Comparison of ENCODE assay signal across 19 mouse cellular contexts in the genomic region with DNA sequence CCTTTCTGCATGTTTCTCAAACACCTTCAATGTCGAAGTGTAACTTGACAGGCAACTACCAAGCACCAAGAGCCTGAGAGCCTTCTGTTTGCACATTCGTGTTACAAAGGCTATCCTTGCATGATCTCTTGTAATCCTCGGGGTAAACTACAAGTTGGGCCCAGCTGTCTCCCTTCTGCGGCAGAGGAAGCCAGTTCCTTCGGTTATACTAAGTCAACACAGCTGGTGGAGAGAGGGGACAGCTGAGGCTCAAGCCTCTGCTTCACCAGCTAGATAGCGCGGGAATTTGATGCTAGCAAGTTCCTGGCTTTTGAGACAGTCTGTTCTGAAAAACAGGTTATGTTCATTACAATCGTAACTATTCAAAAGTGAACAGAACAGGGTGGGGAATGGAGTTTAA. TPM values are rescaled to one million over a fixed set of nuclear protein-coding genes. Genes with fewer than 3 reads are reported as not detected.
DNase-seq lines count a peak whose midpoint lies in the region; ATAC-seq and TF ChIP-seq lines count a peak whose summit lies in the region.
"Had no signal": no experiment of that assay in that cellular context is flagged by ENCODE, and none has a peak within 500 bp of the region (broad histone marks: within the 10 kb centered on the region; RNA-seq: fewer than 3 reads in every experiment).

No protein-coding gene starts in this region.

- 0 out of 2 replicates have a peak, but pooled peaks cover 4% of the 10 kb centered on the region for H3K27me3 ChIP-seq in limb, embryonic 13.5 days
- H3K27me3 ChIP-seq in limb, embryonic 10.5 days (ENCODE audit: low read depth, poor library complexity, severe bottlenecking), result peaks cover 14% of the 10 kb centered on the region; the same call in 1 of the 2 replicates
- no peaks in the 10 kb centered on the region for H3K27me3 ChIP-seq in thymus, adult 2 months (ENCODE audit: control insufficient read depth, insufficient read depth, low read length)
- H3K27me3 ChIP-seq in stomach, embryonic 16.5 days (ENCODE audit: control insufficient read depth, insufficient read depth, low read length), result no peaks in the 10 kb centered on the region
- H3K27me3 ChIP-seq: CH12.LX; liver, embryonic 15.5 days had no signal

- no peaks in the 10 kb centered on the region for H3K9me3 ChIP-seq in limb, embryonic 13.5 days
- no peaks in the 10 kb centered on the region for H3K9me3 ChIP-seq in limb, embryonic 10.5 days (replicated peaks)
- H3K9me3 ChIP-seq in stomach, embryonic 16.5 days (replicated peaks; ENCODE audit: control insufficient read depth, low read length), result no peaks in the 10 kb centered on the region
- H3K9me3 ChIP-seq: embryonic facial prominence, embryonic 13.5 days; liver, embryonic 15.5 days had no signal

- DNase-seq in embryo, embryonic 10 days (ENCODE audit: low spot score), result peak; percentile 49
- DNase-seq in embryo, embryonic 9.5 days (ENCODE audit: extremely low spot score), result no peak
- DNase-seq in limb, embryonic 10.5 days (ENCODE audit: low spot score), result no peak
- DNase-seq in thymus, postnatal 14 days, result peak; percentile 31
- DNase-seq in thymus, adult 2 months, result no peak
- DNase-seq in yolk sac, embryonic 10.5 days (ENCODE audit: low spot score), result no peak
- DNase-seq: adrenal gland, postnatal 14 days; cerebellum, adult 9-10 months; gastrocnemius, postnatal 25 days; layer of hippocampus, postnatal 36 days; thymus, postnatal 25 days had no signal

- H3K9ac ChIP-seq in limb, embryonic 13.5 days, result no peak overlapping the region
- H3K9ac ChIP-seq in stomach, embryonic 16.5 days (ENCODE audit: low read length), result no peak overlapping the region
- H3K9ac ChIP-seq: embryonic facial prominence, embryonic 13.5 days; liver, embryonic 15.5 days had no signal

- TF ChIP-seq POLR2A in thymus, adult 2 months (IDR thresholded peaks at IDR 0.05; ENCODE audit: control insufficient read depth, extremely low read depth, insufficient read depth, low read length, poor library complexity), result no peak

- H3K4me1 ChIP-seq in limb, embryonic 13.5 days, result peaks cover 4% of the 10 kb centered on the region; the same call in 1 of the 2 replicates
- H3K4me1 ChIP-seq in limb, embryonic 10.5 days, result no peaks in the 10 kb centered on the region
- no peaks in the 10 kb centered on the region for H3K4me1 ChIP-seq in thymus, adult 2 months (replicated peaks; ENCODE audit: control insufficient read depth, insufficient read depth, low read length)
- peaks cover 18% of the 10 kb centered on the region for H3K4me1 ChIP-seq in stomach, embryonic 16.5 days (ENCODE audit: control insufficient read depth, insufficient read depth, low read length)

- H3K36me3 ChIP-seq in limb, embryonic 13.5 days, result no peaks in the 10 kb centered on the region
- H3K36me3 ChIP-seq in limb, embryonic 10.5 days, result no peaks in the 10 kb centered on the region
- no peaks in the 10 kb centered on the region for H3K36me3 ChIP-seq in thymus, adult 2 months (ENCODE audit: control insufficient read depth, insufficient read depth, low read length)
- no peaks in the 10 kb centered on the region for H3K36me3 ChIP-seq in stomach, embryonic 16.5 days (ENCODE audit: control insufficient read depth, insufficient read depth, low read length)
- H3K36me3 ChIP-seq: embryonic facial prominence, embryonic 13.5 days; liver, embryonic 15.5 days had no signal

- H3K4me3 ChIP-seq in limb, embryonic 13.5 days, result no peak overlapping the region
- no peak overlapping the region for H3K4me3 ChIP-seq in limb, embryonic 10.5 days
- H3K4me3 ChIP-seq in thymus, adult 2 months (ENCODE audit: control insufficient read depth, insufficient read depth, low read length), result no peak overlapping the region
- no peak overlapping the region for H3K4me3 ChIP-seq in stomach, embryonic 16.5 days (replicated peaks; ENCODE audit: low read length)
- H3K4me3 ChIP-seq: embryonic facial prominence, embryonic 13.5 days; liver, embryonic 15.5 days had no signal

- WGBS in limb, embryonic 13.5 days, result 55% methylated on average over 8 of the region's 8 CpGs
- 52% methylated on average over 8 of the region's 8 CpGs for WGBS in limb, embryonic 10.5 days
- WGBS in thymus, adult 2 months, result 51% methylated on average over 8 of the region's 8 CpGs
- WGBS in stomach, embryonic 16.5 days, result 19% methylated on average over 8 of the region's 8 CpGs

- no peak for TF ChIP-seq CTCF in thymus, adult 2 months (IDR thresholded peaks at IDR 0.05; ENCODE audit: borderline replicate concordance, control insufficient read depth, extremely low read depth, insufficient read depth, low read length, poor library complexity)

- no peak overlapping the region for H3K4me2 ChIP-seq in limb, embryonic 13.5 days (replicated peaks)
- peak overlapping the region; percentile 4; the same call in 1 of the 2 replicates for H3K4me2 ChIP-seq in stomach, embryonic 16.5 days (ENCODE audit: low read depth, low read length)
- H3K4me2 ChIP-seq: embryonic facial prominence, embryonic 13.5 days; heart, embryonic 11.5 days; liver, embryonic 15.5 days had no signal

- H3K27ac ChIP-seq in limb, embryonic 13.5 days, result no peak overlapping the region
- no peak overlapping the region for H3K27ac ChIP-seq in limb, embryonic 10.5 days
- H3K27ac ChIP-seq in thymus, adult 2 months (ENCODE audit: control insufficient read depth, insufficient read depth, low read length), result no peak overlapping the region
- H3K27ac ChIP-seq in stomach, embryonic 16.5 days (ENCODE audit: low read length), result peak overlapping the region; percentile 33; the same call in 1 of the 2 replicates
- H3K27ac ChIP-seq: embryonic facial prominence, embryonic 13.5 days; liver, embryonic 15.5 days had no signal

- ATAC-seq in limb, embryonic 13.5 days (ENCODE audit: low FRiP score, low read depth), result peak; percentile 51; the same call in 1 of the 2 replicates
- ATAC-seq in stomach, embryonic 16.5 days (ENCODE audit: insufficient read depth, low FRiP score), result no peak; the same call in 1 of the 2 replicates
- ATAC-seq: inflammation-experienced regulatory T-cells, adult 6 months had no signal

RNA-seq across cellular contexts. Expression of a gene that starts 5.3 kb away (rescaled TPM):
- polyA plus RNA-seq in limb, embryonic 13.5 days (2015; fragmentation: Nextera tagmentation; extraction: Ambion mirVana), result 76.5 and 80.2 TPM in 2 replicates
- polyA plus RNA-seq in limb, embryonic 10.5 days (2016; fragmentation: Nextera tagmentation; extraction: Ambion mirVana), result 55.1 and 64.8 TPM in 2 replicates
- polyA plus RNA-seq in thymus, adult 2 months (2012; rRNA removed), result 50.7 and 51.6 TPM in 2 replicates
- 56.8 and 58.4 TPM in 2 replicates for polyA plus RNA-seq in stomach, embryonic 16.5 days (2015; fragmentation: Nextera tagmentation; extraction: Ambion mirVana)

RNA-seq across cellular contexts. Expression of a gene that starts 22.8 kb away (rescaled TPM):
- polyA plus RNA-seq in limb, embryonic 13.5 days (2015; fragmentation: Nextera tagmentation; extraction: Ambion mirVana), result 0.25 and 0.37 TPM in 2 replicates
- 0.68 and 1.5 TPM in 2 replicates for polyA plus RNA-seq in limb, embryonic 10.5 days (2016; fragmentation: Nextera tagmentation; extraction: Ambion mirVana)
- polyA plus RNA-seq in thymus, adult 2 months (2012; rRNA removed), result 6.9 TPM in 2 replicates
- polyA plus RNA-seq in stomach, embryonic 16.5 days (2015; fragmentation: Nextera tagmentation; extraction: Ambion mirVana), result 0.39 and 0.41 TPM in 2 replicates
- polyA plus RNA-seq: inflammation-experienced regulatory T-cells, adult 6 months had no signal

RNA-seq across cellular contexts. Expression of a gene that starts 31.6 kb away (rescaled TPM):
- polyA plus RNA-seq in limb, embryonic 13.5 days (2015; fragmentation: Nextera tagmentation; extraction: Ambion mirVana), result 0.18 and 0.27 TPM in 2 replicates
- 0.11 TPM in 1 of 2 replicates, not detected in the other for polyA plus RNA-seq in limb, embryonic 10.5 days (2016; fragmentation: Nextera tagmentation; extraction: Ambion mirVana)
- 0.59 and 1.1 TPM in 2 replicates for polyA plus RNA-seq in thymus, adult 2 months (2012; rRNA removed)
- polyA plus RNA-seq in stomach, embryonic 16.5 days (2015; fragmentation: Nextera tagmentation; extraction: Ambion mirVana), result 0.26 and 0.45 TPM in 2 replicates
- polyA plus RNA-seq: forebrain, embryonic 11.5 days; inflammation-experienced regulatory T-cells, adult 6 months; liver, embryonic 15.5 days had no signal

RNA-seq across cellular contexts. Expression of a gene that starts 38.3 kb away (rescaled TPM):
- 109 and 110 TPM in 2 replicates for polyA plus RNA-seq in limb, embryonic 13.5 days (2015; fragmentation: Nextera tagmentation; extraction: Ambion mirVana)
- 121 and 123 TPM in 2 replicates for polyA plus RNA-seq in limb, embryonic 10.5 days (2016; fragmentation: Nextera tagmentation; extraction: Ambion mirVana)
- 69.1 and 72.0 TPM in 2 replicates for polyA plus RNA-seq in thymus, adult 2 months (2012; rRNA removed)
- 85.5 and 89.4 TPM in 2 replicates for polyA plus RNA-seq in stomach, embryonic 16.5 days (2015; fragmentation: Nextera tagmentation; extraction: Ambion mirVana)

Comparison
In these comparisons a context has a peak if more than half of its experiments do, and no peak if none do; other contexts are left out.
1. DNase-seq: peak in embryo, embryonic 10 days (single experiment) and thymus, postnatal 14 days (single experiment); none in embryo, embryonic 9.5 days (single experiment), limb, embryonic 10.5 days (single experiment), thymus, adult 2 months (single experiment) and yolk sac, embryonic 10.5 days (single experiment).